Mouse (Mus musculus) limb, embryonic 13.5 days (tissue): ENCODE data around the gene Gm42906. TPM values are rescaled to one million over a fixed set of nuclear protein-coding genes. Genes with fewer than 3 reads are reported as not detected.
A peak's percentile ranks its signal among the peaks of the same experiment; 100 is the strongest.

ENCODE experiments used
- ATAC-seq: fragments of 200-750 bp; cut with Nextera tagmentation; 2 replicates; pipeline ENCODE4 v1.8.0; 2017; ENCODE audit warnings: low read depth, moderate number of reproducible peaks, moderate TSS enrichment; ENCODE audit not compliant: low FRiP score
- H3K27ac ChIP-seq: fragments of 300-500 bp; sonication (generic); 2 replicates; pipeline ENCODE4 v1.5.1; 2015; ENCODE audit warnings: inconsistent platforms, mild to moderate bottlenecking, moderate library complexity
- H3K27me3 ChIP-seq: fragments of 300-500 bp; sonication (generic); 2 replicates; pipeline ENCODE4 v1.6.1; 2015; ENCODE audit warnings: mild to moderate bottlenecking, inconsistent platforms
- H3K36me3 ChIP-seq: fragments of 300-500 bp; sonication (generic); 2 replicates; pipeline ENCODE4 v1.6.1; 2015; ENCODE audit warnings: inconsistent platforms, mild to moderate bottlenecking, moderate library complexity
- H3K4me1 ChIP-seq: fragments of 300-500 bp; sonication (generic); 2 replicates; pipeline ENCODE4 v1.6.1; 2015; ENCODE audit warnings: inconsistent platforms
- H3K4me2 ChIP-seq: fragments of 300-500 bp; sonication (generic); replicated peaks from 2 replicates; pipeline ENCODE4 v1.6.1; 2015; ENCODE audit warnings: inconsistent platforms, mild to moderate bottlenecking, moderate library complexity
- H3K4me3 ChIP-seq: fragments of 300-500 bp; sonication (generic); 2 replicates; pipeline ENCODE4 v1.5.1; 2015; ENCODE audit warnings: moderate library complexity, mild to moderate bottlenecking, inconsistent platforms
- H3K9ac ChIP-seq: fragments of 300-500 bp; sonication (generic); 2 replicates; pipeline ENCODE4 v1.6.1; 2015; ENCODE audit warnings: mild to moderate bottlenecking, inconsistent platforms
- H3K9me3 ChIP-seq: fragments of 300-500 bp; sonication (generic); 2 replicates; pipeline ENCODE4 v1.6.1; 2016; ENCODE audit warnings: inconsistent platforms
- WGBS: fragments of 180-500 bp; shearing (Covaris S2); methylation state at CpG from one replicate; pipeline ENCODE4 v1.1.7; 2015; 5-methylcytosine and 5-hydroxymethylcytosine counted together
- polyA plus RNA-seq: library from polyadenylated mRNA; unstranded; fragments of >200 nt; fragmentation: Nextera tagmentation; extraction: Ambion mirVana; gene quantifications from 2 replicates; pipeline ENCODE4 v1.2.1, GENCODE M21; 2015

Gene Gm42906
- polyA plus RNA-seq, 1 experiment from 2014 or later, result not detected

DNA sequence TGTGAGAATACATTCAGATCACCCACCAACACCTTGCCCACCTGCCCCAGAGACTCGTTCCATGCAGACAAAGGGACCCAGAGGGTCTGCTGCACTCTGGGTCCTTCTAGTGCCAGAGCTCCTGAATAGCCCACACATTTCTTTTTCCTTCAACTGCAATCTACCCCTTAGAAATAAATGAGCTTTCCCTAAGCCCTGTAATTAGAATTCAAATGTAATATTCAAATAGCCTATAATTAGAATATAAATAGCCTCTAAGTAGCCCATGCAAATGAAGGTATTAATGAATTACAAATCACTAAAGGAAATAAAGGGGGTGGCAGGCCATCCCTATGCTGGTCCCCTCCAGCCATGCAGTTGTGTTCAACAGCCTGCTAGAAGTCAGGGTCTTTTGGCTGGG, 18.7 kb downstream of the Gm42906 start:
- H3K9ac ChIP-seq, result no peak overlapping the region
- WGBS, result 8% methylated on average over 1 of the region's 1 CpGs
- no peaks in the 10 kb centered on the region for H3K27me3 ChIP-seq
- H3K4me2 ChIP-seq, result no peak overlapping the region
- H3K4me1 ChIP-seq, result 0 out of 2 replicates have a peak, but pooled peaks cover 3% of the 10 kb centered on the region
- H3K9me3 ChIP-seq, result no peaks in the 10 kb centered on the region
- no peak overlapping the region for H3K4me3 ChIP-seq
- ATAC-seq, result no peak
- H3K27ac ChIP-seq, result no peak overlapping the region
- no peaks in the 10 kb centered on the region for H3K36me3 ChIP-seq

DNA sequence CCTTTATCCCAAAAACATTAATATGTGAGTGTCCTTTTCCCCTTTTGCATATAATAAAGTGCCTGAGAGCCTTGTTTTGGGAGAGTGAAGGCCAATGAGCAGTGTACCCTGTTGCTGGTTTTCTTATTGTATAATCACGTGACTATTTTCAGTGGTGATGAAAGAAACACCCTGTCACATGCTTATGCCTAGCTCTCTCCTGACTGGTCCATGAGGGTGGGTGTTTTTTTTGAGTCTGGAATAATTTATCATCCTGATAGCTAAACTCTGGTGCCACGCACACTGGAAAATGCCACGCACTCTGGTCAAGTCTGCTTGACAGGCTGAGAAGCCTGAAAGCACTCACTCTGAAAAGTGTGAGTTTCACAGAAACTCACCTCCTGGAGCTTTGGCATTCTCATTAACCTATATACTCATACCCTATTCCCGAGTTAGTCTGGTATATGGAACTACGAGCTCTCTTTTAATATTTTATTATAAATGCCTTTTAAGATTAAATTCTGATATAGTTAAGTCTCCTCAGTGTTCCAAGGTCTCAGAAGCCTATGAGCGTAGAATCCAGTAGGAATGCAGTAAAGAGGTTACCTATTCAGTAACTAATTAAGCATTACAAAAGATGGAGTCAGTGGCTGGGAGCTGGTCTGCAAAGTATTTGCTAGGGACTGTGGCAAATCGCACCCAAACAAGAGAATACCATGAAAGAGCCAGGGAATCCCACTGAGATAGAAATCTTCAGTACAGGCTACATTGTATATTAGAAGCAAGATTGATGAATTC, 19.7 kb downstream of the Gm42906 start:
- H3K9me3 ChIP-seq, result no peaks in the 10 kb centered on the region
- 45% methylated on average over 7 of the region's 7 CpGs for WGBS
- no peak overlapping the region for H3K4me3 ChIP-seq
- H3K4me2 ChIP-seq, result no peak overlapping the region
- H3K9ac ChIP-seq, result no peak overlapping the region
- H3K27me3 ChIP-seq, result no peaks in the 10 kb centered on the region
- H3K27ac ChIP-seq, result no peak overlapping the region
- H3K4me1 ChIP-seq, result peaks cover 10% of the 10 kb centered on the region
- ATAC-seq, result no peak
- no peaks in the 10 kb centered on the region for H3K36me3 ChIP-seq

DNA sequence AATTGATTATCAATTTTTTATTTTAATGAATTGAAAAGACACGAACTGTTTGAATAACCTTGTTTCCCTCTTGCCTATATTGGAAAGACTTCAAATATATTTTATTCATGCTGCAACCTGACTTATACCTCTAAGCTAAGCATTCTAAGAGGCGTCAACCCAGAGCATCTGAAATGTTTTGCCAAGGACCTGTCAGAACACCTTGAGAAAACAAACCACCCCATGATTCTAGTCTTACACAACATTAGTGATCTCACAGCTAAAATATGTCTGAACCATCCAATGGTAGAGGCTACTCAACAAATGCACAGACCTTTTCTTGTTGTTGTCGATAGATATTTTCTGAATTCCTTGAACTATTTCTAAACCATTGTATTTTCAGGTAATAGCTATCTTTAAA, 20.5 kb downstream of the Gm42906 start:
- no peaks in the 10 kb centered on the region for H3K9me3 ChIP-seq
- peaks cover 11% of the 10 kb centered on the region for H3K4me1 ChIP-seq
- no peaks in the 10 kb centered on the region for H3K27me3 ChIP-seq
- no peak overlapping the region for H3K27ac ChIP-seq
- no peak overlapping the region for H3K9ac ChIP-seq
- H3K4me2 ChIP-seq, result no peak overlapping the region
- ATAC-seq, result no peak
- WGBS, result 85% methylated on average over 3 of the region's 3 CpGs
- no peak overlapping the region for H3K4me3 ChIP-seq
- H3K36me3 ChIP-seq, result no peaks in the 10 kb centered on the region

DNA sequence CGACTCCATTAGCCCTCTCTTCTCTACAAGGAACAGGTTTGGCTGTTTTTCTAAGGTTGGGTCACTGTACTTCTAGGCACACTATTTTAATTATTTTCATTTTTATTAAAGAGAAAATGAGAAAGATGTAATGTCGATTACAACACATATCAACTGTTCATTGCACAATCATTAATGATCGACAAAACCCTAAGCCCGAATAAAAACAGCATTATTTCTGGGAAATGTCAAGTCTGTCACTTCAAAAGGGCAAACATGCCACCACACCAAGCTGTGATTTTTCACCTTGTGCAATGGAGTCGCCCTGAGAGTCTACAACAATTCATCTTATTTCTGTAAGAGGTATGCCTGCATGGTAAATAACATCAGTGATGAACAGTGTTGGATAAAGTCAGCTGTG, 21.7 kb downstream of the Gm42906 start:
- Histone ChIP-seq H3K4me1 (peaks cover 11% of the 10 kb centered on the region), H3K36me3 (no peaks in the 10 kb centered on the region), H3K4me2 (no peak overlapping the region), H3K27me3 (no peaks in the 10 kb centered on the region), H3K27ac (no peak overlapping the region), H3K9me3 (no peaks in the 10 kb centered on the region), H3K4me3 (no peak overlapping the region), H3K9ac (no peak overlapping the region)
- ATAC-seq, result no peak
- 71% methylated on average over 5 of the region's 5 CpGs for WGBS

DNA sequence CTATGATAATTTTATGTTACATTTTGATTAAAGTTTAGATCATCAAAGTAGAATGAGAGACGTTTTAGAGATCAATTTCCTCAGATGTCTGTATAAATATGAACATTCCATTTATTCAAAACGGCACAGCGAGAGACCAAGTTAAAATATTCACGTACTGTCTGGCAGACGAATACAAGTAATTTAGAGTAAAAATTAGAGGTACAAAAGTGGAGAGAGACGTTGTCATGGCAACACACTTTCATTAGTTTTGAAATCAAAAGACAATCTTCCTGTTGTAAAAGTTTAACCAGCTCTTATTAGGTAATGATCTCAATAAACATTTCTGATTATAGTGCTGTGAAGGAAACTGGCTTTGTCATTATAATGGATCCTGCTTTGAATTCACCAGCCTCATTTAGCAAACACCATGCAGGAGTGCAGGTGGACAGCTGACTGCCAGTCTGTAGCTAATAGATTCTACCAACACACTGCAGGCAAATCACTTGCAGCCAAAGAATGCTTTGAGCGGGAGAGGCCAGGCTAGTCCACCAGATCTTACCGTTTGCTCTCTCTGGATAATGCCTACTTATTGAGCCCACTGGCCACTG, 22.6 kb downstream of the Gm42906 start:
- H3K9me3 ChIP-seq, result no peaks in the 10 kb centered on the region
- H3K9ac ChIP-seq, result no peak overlapping the region
- H3K4me2 ChIP-seq, result no peak overlapping the region
- no peaks in the 10 kb centered on the region for H3K27me3 ChIP-seq
- peaks cover 11% of the 10 kb centered on the region for H3K4me1 ChIP-seq
- no peak overlapping the region for H3K27ac ChIP-seq
- H3K4me3 ChIP-seq, result no peak overlapping the region
- no peak for ATAC-seq
- 49% methylated on average over 8 of the region's 8 CpGs for WGBS
- no peaks in the 10 kb centered on the region for H3K36me3 ChIP-seq

DNA sequence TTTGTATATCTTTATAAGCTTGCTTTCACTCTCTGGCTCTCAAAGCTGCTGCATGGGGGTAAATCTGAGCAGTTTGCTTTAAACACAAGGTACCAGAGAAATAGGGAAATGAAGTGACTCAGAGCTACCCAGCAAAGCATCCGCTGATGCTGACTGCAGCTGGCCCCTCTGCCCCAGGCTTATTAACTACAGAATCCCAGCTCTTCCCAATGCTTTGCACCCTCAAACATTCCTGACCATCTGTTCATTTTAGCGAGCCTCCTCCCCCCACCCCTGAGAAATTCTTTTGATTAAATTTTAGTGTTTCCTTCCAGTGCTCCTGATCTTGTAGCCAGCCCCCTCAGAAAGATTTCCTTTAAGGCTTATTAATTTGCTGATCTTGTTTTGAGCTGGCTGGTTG, 24.4 kb downstream of the Gm42906 start:
- Histone ChIP-seq H3K27ac (peak overlapping the region; percentile 22; the same call in 1 of the 2 replicates), H3K9ac (no peak overlapping the region), H3K36me3 (no peaks in the 10 kb centered on the region), H3K9me3 (no peaks in the 10 kb centered on the region), H3K4me1 (peaks cover 13% of the 10 kb centered on the region), H3K4me2 (no peak overlapping the region), H3K4me3 (no peak overlapping the region), H3K27me3 (no peaks in the 10 kb centered on the region)
- WGBS, result 14% methylated on average over 2 of the region's 2 CpGs
- ATAC-seq, result no peak

DNA sequence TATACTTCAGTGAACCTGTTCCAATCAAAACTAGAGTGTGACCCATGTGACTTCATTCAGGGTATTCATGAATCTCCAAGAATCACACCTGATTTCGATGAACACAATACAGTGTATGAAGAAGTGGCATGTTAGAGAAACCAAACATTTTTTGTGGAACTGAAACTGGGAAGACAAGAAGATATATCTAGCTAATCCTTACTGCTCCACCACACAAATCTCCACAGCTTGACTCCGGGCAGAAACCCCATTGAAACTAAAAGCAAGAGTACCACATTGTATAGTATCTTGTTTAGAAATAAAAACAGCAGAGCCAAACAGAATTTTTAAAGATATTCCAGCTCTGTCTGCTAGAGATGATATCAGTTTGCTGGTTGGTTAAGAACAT, 27.4 kb downstream of the Gm42906 start:
- H3K36me3 ChIP-seq, result no peaks in the 10 kb centered on the region
- 94% methylated on average over 2 of the region's 2 CpGs for WGBS

DNA sequence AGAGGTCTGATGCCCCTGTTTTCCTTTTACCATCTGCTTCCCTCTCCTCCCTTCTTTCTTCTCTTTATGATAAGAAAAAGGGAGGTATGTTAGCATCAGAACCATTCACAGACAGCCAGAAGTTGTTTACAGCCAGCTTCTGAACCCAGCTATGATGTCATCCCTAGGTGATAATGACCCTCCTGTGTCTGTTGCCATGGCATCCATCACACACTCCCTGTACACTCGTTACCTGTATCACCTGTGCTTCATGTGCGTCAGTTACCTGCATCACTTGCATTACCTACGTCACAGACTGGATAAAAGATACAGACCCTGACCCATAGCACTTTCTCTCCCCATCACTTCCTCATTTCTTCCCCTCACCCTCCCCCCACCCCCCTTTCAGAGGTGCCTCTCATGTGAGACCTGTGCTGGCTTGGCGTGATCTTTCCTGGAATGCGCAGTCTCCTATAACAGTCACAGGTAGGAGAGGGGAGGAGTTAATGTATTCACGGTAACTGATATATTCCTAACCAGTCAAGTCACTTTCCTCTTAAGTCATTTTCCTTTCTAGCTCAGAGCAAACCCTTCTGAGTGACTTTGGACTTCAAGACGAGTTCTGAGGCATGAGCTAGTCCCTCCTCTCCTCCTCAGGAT, 27.9 kb downstream of the Gm42906 start:
- H3K4me1 ChIP-seq, result peaks cover 17% of the 10 kb centered on the region
- WGBS, result 71% methylated on average over 7 of the region's 7 CpGs
- ATAC-seq, result no peak
- no peak overlapping the region for H3K4me3 ChIP-seq
- H3K27me3 ChIP-seq, result no peaks in the 10 kb centered on the region
- H3K4me2 ChIP-seq, result no peak overlapping the region
- no peak overlapping the region for H3K9ac ChIP-seq
- no peaks in the 10 kb centered on the region for H3K36me3 ChIP-seq
- no peak overlapping the region for H3K27ac ChIP-seq
- no peaks in the 10 kb centered on the region for H3K9me3 ChIP-seq

More for the DNA sequence above, 27.4 kb downstream of the Gm42906 start:
- Histone ChIP-seq H3K4me3 (no peak overlapping the region), H3K9ac (no peak overlapping the region), H3K9me3 (no peaks in the 10 kb centered on the region), H3K27me3 (no peaks in the 10 kb centered on the region), H3K4me2 (no peak overlapping the region), H3K4me1 (peaks cover 12% of the 10 kb centered on the region), H3K27ac (no peak overlapping the region)
- no peak for ATAC-seq

DNA sequence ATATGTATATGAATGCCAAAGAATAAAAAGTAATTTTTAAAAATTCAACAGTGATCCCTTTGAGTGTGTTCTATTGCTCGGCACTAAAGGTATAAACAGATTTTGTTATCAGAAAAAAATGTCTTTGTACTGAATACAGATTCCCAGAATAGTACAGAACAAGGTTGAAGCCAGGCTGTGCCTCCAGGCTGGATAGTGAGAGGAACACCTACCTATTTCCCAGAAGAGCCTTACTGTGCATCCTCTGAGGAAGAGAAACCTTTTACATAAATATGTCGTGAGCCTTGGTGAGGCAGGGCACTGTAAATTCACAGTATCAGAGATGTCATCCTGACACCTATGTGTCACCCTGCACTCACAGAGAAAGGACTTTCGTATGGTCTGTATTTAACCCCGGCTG, 31.8 kb downstream of the Gm42906 start:
- Histone ChIP-seq H3K4me1 (peaks cover 15% of the 10 kb centered on the region; the same call in 1 of the 2 replicates), H3K4me2 (no peak overlapping the region), H3K4me3 (no peak overlapping the region), H3K27me3 (no peaks in the 10 kb centered on the region), H3K36me3 (no peaks in the 10 kb centered on the region), H3K27ac (no peak overlapping the region), H3K9ac (no peak overlapping the region), H3K9me3 (no peaks in the 10 kb centered on the region)
- no peak for ATAC-seq
- 69% methylated on average over 4 of the region's 4 CpGs for WGBS

DNA sequence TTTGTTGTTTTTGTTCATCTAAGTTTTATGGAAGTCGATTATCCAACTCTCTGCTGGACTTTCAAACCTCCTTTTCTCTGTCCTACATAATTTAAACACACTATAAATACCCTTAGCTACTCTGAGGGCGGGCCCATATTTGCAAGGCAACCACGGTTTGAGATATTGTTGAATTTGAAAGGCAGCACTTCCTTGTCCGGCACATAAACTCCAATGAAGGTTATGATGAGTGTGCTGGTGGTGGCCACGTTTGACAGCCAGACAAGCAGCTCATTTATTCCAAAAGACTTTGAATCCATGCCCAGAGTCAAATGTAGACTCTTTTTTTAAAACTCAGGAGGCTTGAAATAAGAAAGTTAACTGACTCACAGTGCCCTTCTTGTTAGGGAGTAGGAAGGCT, 33.3 kb downstream of the Gm42906 start:
- H3K9ac ChIP-seq, result no peak overlapping the region
- no peak overlapping the region for H3K4me3 ChIP-seq
- no peaks in the 10 kb centered on the region for H3K36me3 ChIP-seq
- H3K9me3 ChIP-seq, result no peaks in the 10 kb centered on the region
- no peaks in the 10 kb centered on the region for H3K27me3 ChIP-seq
- ATAC-seq, result peak; percentile 72
- peaks cover 13% of the 10 kb centered on the region; the same call in 1 of the 2 replicates for H3K4me1 ChIP-seq
- WGBS, result 57% methylated on average over 5 of the region's 5 CpGs
- H3K4me2 ChIP-seq, result no peak overlapping the region
- H3K27ac ChIP-seq, result peak overlapping the region; percentile 74; the same call in 1 of the 2 replicates

DNA sequence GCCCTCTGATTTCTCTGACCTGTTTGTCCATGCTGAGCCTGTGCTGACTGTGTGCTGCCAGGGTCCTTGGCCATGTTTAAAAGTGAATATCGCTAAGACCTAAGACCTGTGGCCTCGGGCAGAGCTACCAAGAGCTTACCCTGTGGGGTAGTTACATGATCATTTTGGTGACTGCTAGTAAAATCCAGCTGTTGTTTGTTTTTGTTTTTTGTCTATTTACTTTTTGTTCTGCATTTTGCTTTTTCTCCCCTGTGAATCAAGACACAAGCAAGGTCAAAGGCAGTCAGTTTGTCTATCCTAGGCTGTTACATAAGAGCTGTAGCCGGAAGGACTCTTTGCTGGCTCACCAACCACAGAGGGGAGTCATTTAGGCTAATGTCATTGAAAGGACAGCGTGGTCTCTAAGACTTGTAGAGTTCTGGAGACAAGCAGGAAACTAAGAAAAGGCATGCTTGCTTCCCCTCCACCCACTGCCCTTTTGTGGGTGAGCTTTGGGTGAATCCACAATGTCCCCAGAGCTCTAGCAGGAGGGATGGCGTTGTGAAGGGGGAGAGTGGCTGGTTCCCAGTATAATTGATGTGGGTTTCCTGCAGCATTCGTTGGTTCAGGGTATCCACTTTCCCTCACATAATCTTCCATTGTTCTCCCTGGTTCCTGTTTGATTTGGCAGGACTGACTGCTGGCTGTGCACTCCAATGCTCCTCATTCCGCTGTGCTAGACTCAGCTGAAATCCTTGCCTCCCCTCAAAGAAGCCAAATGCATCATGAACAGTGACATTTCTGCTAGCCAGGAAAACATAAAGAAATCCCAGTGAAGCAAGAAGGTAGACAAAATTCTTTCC, 33.9 kb downstream of the Gm42906 start:
- Histone ChIP-seq H3K9ac (no peak overlapping the region), H3K4me2 (no peak overlapping the region), H3K4me3 (no peak overlapping the region), H3K36me3 (no peaks in the 10 kb centered on the region), H3K27me3 (no peaks in the 10 kb centered on the region), H3K9me3 (no peaks in the 10 kb centered on the region), H3K4me1 (peaks cover 13% of the 10 kb centered on the region; the same call in 1 of the 2 replicates), H3K27ac (peak overlapping the region; percentile 74)
- 67% methylated on average over 7 of the region's 7 CpGs for WGBS
- ATAC-seq, result no peak

DNA sequence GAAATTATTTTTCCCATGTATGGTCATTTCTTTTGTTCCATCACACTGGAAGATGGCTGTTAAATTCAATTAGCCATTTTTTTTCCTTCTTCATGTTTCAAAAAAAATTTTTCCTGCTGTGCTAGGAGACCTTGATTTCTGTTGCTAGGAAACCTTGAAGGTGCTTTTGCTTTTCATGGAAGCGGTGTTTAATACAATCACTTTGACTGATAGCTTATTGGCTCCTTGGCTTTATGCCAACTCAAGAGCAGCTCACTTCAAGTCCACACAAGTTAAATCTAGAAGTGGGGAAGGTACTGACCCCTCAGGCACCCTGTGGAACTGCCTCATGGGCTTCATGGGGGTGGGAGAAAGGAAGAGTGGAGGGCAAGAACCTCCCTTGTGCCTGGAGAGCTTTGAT, 38.1 kb downstream of the Gm42906 start:
- 89% methylated on average over 1 of the region's 1 CpGs for WGBS
- H3K4me1 ChIP-seq, result peaks cover 7% of the 10 kb centered on the region; the same call in 1 of the 2 replicates

More for the DNA sequence above, 38.1 kb downstream of the Gm42906 start:
- no peak overlapping the region for H3K27ac ChIP-seq
- no peaks in the 10 kb centered on the region for H3K27me3 ChIP-seq
- H3K36me3 ChIP-seq, result no peaks in the 10 kb centered on the region
- no peak for ATAC-seq
- no peaks in the 10 kb centered on the region for H3K9me3 ChIP-seq
- no peak overlapping the region for H3K4me2 ChIP-seq
- no peak overlapping the region for H3K9ac ChIP-seq
- H3K4me3 ChIP-seq, result no peak overlapping the region
